Mouse (Mus musculus) ES-E14 (cell line): ENCODE data around the gene Trpm1.

Experiments
- CHD2 ChIP-seq: IDR thresholded peaks from 2 replicates; pipeline ENCODE4 v1.6.1; 2014; ENCODE audit warnings: mild to moderate bottlenecking, low read depth, low read length, inconsistent platforms
- HCFC1 ChIP-seq: IDR thresholded peaks from 2 replicates; pipeline ENCODE4 v1.6.1; 2012; ENCODE audit warnings: low read length, inconsistent platforms, borderline replicate concordance; ENCODE audit not compliant: insufficient read depth
- MAFK ChIP-seq: IDR thresholded peaks from 2 replicates; pipeline ENCODE4 v1.6.1; 2014; ENCODE audit warnings: mild to moderate bottlenecking, low read depth, low read length, inconsistent platforms; ENCODE audit not compliant: insufficient read depth
- ZC3H11A ChIP-seq: IDR thresholded peaks from 2 replicates; pipeline ENCODE4 v1.6.1; 2012; ENCODE audit warnings: low read depth, mild to moderate bottlenecking, inconsistent platforms, low read length, borderline replicate concordance
- ZNF384 ChIP-seq: IDR thresholded peaks from 2 replicates; pipeline ENCODE4 v1.6.1; 2012; ENCODE audit warnings: low read depth, low read length, inconsistent platforms

DNA sequence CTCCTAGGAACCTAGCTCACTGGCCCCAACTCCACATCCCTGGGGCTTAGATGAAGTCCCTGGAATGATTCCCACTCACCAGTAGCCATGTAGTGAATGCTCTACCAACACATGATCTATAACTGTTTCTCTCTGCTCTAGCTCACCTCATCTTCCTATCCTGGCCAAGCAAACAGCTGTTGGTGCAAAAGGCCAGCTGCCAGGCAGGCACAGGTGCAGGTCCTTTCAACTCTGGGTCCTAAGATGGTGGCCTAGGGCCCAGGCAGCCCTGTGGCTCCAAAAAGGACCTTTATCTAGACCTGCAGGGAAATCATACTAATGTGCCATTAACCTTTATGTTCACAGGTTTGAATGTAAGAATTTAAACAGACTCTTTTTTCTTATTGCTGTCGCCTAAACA, 10.3 kb downstream of the Trpm1 start:
- TF ChIP-seq CHD2 (no peak), ZNF384 (no peak), HCFC1 (no peak), MAFK (no peak), ZC3H11A (no peak)
